Mouse (Mus musculus) thymus, postnatal 4 days (tissue): ENCODE measurements around the gene Inpp1.
A peak's percentile ranks its signal among the peaks of the same experiment; 100 is the strongest.

Source experiments
- DNase-seq: peaks from one replicate; pipeline ENCODE4 v3.0.0; 2021

The Inpp1 gene

DNA sequence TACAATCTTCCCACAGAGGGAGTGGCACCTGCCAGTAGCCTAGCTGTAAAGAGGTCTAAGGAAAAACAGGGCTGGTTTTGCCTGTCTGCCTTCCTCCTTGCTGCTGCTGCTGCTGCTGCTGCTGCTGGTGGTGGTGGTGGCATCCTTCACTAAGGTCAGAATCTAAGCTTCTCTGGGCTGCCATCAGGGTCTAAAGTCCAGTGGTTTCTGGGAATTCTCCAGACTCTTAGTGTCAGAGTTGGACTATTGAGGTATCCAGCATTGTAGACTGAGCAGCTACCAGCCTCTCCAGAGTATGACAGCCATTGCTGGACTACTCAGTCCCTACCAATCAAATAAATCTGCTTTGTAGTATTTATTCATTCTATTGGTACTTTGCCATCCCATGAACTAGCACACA is 24.8 kb downstream of the Inpp1 start:
- no peak for DNase-seq

GRCm38 (mm10) chr1:52787254-52787653 is 30.2 kb downstream of the Inpp1 start:
- DNase-seq = no peak

GRCm38 (mm10) chr1:52765176-52766111 is 52.0 kb downstream of the Inpp1 start:
- no peak for DNase-seq

DNA sequence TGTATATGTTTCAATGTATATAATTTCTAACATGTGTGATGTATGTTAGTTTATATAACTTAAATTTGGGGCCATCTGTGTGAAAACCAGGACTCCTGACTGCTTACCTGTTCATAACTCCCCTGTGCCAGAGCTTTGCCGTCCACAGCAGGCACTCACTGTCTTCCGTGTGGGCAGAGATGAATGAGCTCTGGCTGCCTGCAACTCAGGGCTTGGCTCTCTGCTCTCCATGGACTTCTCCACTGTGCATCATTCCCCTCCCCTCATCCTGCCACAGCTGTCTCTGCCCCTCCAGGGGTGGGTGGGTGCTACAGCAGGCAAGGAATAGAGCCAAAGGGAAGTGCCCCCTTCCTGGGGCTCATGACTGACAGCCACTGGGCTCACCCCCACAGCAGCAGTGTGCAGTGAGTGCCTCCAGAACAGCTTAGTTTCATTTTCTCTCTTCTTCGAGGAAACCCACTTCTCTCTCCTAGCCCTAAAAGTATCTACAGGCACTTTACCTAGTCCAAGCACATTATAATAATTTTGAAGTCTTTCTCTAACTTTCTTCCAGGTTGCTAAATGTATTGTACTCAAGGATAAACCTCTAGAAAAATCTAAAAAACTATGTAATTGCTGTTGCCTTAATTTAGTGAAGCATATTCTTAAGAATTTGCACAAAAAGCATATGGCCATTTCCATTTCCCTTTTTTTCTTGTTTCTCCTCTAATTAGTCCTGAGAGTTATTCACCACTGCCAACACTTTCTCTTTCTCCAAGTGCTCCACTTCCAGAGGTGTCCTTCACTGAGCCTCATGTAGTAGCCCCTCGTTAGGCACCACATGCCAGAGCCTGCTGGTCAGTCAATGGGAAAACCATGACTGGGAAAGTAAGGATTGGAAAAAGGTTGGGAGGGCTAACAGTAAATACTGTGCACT is 53.3 kb downstream of the Inpp1 start:
- peak; percentile 27 for DNase-seq

- DNase-seq = no peak
These were observed 59.3 kb downstream of the Inpp1 start for GRCm38 (mm10) chr1:52758174-52758573.

DNA sequence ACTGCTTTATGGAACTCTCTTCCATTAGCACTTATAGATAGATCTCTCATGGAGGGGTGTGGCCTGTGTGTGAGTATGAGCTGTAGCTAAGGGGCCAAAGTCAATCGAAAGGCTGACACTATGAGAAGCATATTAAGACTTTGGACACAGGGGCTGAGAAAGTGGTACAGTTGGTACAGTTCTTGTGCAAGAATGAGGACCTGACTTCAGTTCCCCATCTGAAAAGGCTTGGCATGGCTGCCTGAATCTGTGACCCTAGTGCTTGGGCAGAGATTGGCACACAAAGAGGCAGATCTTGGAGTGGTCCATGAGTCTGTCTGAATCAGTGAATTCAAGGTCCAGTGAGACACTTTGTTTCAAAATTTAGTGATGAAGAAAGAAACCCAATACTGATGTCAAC is 63.2 kb downstream of the Inpp1 start:
- no peak for DNase-seq

DNA sequence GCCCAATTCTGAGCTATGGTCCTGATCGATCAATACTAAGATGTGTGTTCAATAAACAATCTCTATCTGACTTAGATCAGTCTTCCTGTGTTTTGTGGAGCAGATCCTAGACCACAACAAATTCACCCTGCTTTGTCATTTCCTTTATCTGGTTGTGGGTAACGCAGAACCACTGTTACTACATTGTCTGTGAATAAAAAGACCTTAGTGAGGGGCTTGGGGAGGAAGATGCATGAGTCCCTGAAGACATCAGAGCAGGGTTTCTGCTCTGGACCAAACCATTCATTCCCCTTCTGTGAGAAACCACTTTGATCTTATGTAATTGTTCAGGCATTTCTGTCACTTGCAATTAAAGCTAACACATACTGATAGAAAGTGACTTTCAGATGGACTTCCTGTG is 63.7 kb downstream of the Inpp1 start:
- DNase-seq = no peak

GRCm38 (mm10) chr1:52752706-52753105 is 64.8 kb downstream of the Inpp1 start:
- DNase-seq = no peak

DNA sequence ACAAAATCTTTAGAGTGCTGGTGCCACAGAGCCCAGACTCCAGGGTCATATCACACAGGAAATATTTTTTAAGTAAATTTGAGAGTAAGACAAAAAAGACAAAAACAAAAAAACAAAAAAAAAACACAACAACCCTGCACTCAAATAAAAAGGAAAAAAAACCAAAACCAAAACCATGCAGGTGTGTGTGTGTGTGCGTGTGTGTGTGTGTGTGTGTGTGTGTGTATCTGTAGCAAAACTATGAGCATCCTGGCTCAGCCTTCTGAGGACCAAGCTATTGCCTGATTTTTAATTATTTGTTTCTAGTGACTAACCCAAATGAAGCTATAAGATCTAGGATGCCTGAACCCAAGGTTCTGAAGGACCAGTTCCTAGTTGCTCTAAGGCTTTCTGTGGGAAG is 65.9 kb downstream of the Inpp1 start:
- no peak for DNase-seq

DNA sequence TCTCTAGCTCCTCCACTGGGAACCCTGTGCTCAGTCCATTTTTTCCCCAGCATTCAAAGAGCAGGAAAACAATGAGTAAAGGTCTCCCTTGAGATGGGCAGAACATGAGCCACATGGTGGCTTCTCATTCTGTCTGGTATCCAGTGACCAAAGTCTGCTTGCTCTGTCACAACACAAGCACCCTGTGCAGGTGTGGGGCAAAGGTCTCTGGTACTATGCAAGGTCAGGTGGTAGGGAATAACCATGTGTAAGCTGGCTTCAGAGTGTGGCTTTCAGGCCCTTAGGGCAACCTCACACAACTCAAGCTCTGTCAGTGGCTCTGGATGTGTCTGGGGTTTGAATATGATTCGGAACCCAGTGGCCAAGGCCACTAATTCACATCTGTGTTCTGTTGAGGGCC is 67.5 kb downstream of the Inpp1 start:
- DNase-seq = no peak

DNA sequence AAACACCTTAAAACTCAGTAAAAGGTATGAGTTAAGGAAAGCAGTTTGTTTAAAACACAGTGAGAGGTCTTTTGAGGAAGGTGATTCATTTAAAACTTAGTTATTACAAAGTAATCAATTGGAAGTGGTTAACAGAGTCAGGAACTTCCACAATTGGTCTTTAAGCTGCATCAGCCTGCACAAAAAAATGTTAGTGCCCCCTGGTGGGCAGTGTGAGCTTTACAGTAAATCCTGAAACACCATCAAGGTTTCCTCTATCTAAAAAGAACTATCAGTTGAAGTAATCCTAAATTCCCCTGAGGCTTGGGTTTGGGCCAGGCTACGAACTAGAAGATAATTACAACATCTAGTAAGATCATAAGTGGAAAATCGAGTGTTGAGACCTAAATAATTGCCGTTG is 69.2 kb downstream of the Inpp1 start:
- DNase-seq = peak; percentile 85

- DNase-seq = no peak
These were observed 74.9 kb downstream of the Inpp1 start for GRCm38 (mm10) chr1:52742567-52742966.
